Mouse (Mus musculus): ENCODE data around the gene Chst10.

- TF ChIP-seq GATA1 (IDR thresholded peaks at IDR 0.05; ENCODE audit: borderline replicate concordance, low read length) (no peak), FLI1 (IDR thresholded peaks at IDR 0.05; ENCODE audit: low read length) (no peak)
Measured at GRCm38 (mm10) chr1:38871834-38872233, 26.1 kb downstream of the Chst10 start.
